Mouse (Mus musculus) heart, postnatal 36 days (tissue): ENCODE data around the gene Unkl. TPM values are rescaled to one million over a fixed set of nuclear protein-coding genes. Genes with fewer than 3 reads are reported as not detected.
"Not testable (repeated sequence)": the region's sequence is repeated elsewhere in the genome, so short reads cannot be mapped to it uniquely, and the experiment has no call there.

Source experiments
- DNase-seq, 2 experiments: peaks; one replicate each; pipeline ENCODE4 v3.0.0; 2021 to 2022
- intact Hi-C: fragments of 180-260 bp; cut with DNase I; formaldehyde crosslinking; loops from one replicate; pipeline ENCODE4 v1.15.1; 2025
- total RNA-seq, 2 experiments: library from RNA; stranded (reverse); gene quantifications; 2 replicates each; pipeline ENCODE4 v1.2.3; 2021

Unkl gene
- total RNA-seq, 2 experiments from 2014 or later, result 8.7 to 10.2 TPM

DNA sequence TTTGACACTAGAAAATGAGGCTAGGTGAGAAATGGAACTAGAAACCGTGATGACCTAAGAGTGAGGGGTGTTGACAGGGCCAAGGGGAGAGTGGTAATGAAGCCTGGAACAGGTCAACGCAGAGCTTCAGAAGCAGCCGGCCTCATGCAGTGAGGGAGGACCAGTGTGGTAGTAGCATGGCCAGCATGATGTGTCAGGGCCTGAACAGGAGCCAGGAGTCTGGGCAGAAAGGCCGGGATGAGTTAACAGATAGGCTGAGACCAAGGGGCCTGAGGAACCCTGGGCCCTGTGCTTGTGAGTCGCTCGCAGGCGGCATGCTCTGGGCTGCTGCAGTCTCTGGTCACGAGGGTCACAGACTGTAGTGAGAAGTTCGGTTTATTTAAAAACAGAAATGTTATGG, 30.8 kb downstream of the Unkl start:
- intact Hi-C loops, result no loop called here

GRCm38 (mm10) chr17:25219492-25220295, 31.5 kb downstream of the Unkl start:
- no peak for DNase-seq
- intact Hi-C loops, result no loop called here

More for the DNA sequence above, 30.8 kb downstream of the Unkl start:
- DNase-seq, result no peak

DNA sequence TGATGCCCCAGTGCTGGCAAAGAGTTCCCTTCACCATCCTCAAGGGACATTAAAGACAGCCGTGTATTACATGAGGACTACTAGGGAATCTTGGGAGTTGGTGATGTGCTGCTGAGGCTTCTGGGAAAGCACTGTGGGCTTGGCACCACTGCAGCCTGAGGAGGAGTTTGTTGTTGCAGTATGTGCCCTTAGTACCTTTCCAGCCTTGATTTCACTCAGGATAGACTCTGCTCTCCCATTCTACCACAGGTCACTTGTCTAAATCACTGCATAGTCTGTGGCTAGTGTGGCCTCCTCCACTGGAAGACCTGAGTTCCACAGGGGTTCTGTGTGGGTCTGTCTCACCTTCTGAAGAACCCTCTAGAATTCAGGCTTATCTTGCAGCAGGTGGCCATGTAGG, 32.5 kb downstream of the Unkl start:
- intact Hi-C loops, result no loop called here
- no peak for DNase-seq

DNA sequence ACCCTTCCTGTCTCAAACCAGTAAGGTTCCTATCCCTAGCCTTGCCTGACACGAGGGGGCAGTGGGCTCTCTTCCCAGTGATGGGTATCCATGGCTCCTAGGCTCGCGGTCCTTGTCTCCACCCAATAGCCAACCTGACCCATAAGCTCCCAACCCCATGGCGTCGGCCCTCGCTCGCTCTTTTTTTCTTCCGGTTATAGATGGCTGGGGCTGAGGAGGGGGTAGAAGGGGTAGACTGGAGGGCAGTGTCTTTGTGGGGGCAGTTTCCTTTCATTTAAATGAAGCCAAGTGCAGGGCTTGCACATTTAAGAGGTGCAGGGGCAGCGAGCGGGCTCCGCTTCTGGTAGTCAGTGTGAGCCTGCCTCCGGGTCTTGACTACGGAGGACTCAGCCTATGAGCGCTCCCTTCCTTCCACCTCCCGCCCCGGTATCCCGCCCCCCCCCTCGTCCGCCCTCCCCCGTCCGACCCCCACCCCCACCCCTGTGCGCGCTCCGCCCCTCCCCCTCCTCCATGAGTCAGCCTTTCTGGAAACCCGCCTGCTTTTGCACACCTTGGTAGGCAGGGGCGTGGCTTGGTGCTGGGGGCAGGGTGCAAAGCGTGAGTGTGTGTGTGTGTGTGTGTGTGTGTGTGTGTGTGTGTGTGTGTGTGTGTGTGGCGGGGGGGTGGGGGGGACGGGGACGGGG, 33.8 kb downstream of the Unkl start:
- DNase-seq, result peak; percentile 22 to 32
- intact Hi-C loops, result no loop called here

DNA sequence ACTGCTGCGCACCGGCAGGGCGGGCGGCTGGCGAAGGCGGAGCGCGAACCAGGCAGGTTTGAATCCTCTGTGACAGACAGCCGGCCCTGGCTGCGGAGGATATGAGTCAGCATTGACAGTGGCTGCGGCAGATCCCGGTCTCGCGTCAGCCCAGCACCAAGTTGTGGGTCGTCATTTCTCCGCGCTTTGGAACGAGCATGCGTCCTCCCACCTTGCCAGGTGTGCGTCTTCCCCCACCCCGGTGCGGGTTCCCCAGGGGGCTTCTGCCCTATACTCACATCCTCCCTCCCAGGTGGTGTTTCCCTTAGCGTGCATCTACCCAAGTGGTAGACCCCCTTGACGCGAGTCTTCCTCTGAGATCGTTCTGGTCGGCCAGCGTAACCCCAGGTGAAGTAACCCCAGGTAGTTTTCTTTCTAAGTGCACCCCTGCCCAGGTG, 34.3 kb downstream of the Unkl start:
- intact Hi-C loops, DNase-seq: not testable (repeated sequence)

DNA sequence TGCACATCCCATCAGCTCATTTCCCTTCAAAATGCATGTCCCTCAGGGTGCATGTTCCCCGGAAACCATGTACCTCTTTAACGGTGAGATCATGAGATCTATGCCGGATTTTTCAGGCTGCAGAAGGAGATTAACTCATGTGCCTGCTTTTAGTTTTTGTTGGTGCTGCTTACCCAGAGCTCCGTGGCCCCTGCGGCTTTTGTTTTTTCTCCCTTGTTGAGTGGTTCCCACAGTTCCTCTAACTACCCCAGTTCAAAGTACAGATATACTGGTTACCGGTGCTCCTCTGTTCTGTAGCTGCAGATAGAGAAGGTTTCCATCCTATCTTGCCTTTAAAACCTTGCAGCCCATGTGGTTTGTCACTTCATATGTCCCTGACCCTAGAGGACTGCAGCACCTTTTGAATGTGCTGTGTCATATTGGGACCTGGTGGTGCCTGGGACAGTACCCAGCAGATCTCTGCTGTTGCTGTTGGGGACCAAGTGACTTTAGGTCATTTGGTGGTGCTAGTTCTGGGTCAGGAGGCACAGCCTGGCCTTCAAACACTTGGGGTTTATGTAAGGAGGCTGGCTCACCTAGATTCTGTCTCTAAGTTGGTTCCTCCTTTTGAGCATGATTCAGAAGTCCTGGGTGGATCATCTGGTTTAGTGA, 34.9 kb downstream of the Unkl start:
- intact Hi-C loops, result no loop called here
- DNase-seq, result no peak

DNA sequence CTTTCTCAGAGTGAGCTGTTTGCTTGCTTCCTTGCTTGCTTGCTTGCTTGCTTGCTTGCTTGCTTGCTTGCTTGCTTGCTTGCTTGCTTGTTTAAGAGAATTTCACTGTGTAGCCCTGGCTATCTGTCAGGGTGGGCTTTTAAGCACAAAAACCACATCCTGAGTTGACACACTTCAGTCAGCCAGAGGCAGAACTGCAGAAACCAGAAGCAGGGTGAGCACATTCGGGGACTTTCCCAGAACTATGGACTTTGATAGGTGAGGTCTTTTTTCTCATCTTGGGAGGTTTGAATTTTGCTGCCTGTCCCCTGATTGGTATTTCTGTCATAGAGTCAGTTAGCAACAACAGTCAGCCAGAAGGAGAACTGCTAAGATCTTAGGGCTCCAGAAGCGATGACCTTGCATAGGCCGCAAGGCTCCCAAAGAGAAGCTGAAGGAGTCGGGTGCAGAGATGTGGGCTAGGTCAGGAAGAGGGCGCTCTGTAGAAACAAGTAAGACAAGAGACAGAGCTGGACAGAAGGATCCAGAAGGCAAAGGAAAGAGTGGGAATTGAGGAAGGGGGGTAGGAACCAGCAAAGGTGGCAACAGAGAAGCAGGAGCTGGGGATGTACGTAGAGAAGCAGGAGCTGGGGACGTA, 36.5 kb downstream of the Unkl start:
- DNase-seq, result no peak

GRCm38 (mm10) chr17:25225659-25226058, 37.5 kb downstream of the Unkl start:
- DNase-seq, result no peak
- intact Hi-C loops, result no loop called here

More for the DNA sequence above, 36.5 kb downstream of the Unkl start:
- intact Hi-C loops, result no loop called here

GRCm38 (mm10) chr17:25227991-25228390, 39.8 kb downstream of the Unkl start:
- intact Hi-C loops, result no loop called here
- DNase-seq, result no peak

GRCm38 (mm10) chr17:25230014-25230655, 41.9 kb downstream of the Unkl start:
- DNase-seq, intact Hi-C loops: not testable (repeated sequence)

DNA sequence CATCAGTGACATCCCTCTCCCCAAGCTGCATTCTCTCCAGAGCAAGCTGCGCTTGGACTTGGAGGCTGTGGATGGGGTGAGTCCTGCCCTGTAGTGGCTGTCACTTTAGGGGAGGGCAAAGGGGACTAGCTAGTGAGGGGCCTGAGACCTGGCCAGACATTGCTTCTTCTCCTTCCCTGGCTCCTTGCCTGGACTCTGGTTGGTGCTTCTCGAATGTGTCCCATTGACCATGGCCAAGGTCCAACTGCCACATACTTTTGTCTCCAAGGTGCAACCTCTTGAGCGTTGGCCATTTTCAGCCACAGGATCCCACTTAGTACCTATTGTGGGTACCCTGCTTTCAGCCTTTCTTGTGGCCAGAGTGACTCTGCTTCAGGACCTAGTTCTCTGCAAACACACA, 42.5 kb downstream of the Unkl start:
- DNase-seq, result no peak
- intact Hi-C loops, result no loop called here

- intact Hi-C loops, DNase-seq: not testable (repeated sequence)
These were observed 43.4 kb downstream of the Unkl start for GRCm38 (mm10) chr17:25231621-25232020.

DNA sequence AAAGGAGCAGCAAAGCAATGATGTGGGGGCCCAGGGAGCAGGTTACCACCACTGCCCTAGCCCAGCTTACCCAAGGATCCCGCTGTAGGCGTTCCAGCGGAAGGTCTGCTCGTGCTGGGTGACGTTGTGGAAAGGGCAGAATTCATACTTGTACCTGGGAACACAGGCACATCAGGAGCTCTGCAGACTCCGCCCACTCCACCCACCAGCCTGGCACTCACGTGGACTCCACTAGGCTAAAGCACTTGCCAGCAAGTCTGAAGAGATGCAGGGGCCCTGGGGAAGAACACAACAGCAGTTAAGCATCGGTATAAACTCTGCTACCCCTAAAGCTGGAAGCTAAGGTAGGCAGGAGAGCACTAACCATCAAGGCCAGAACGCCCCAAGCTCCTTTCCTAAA, 47.4 kb downstream of the Unkl start:
- intact Hi-C loops, result no loop called here
- no peak for DNase-seq

- peak; percentile 82 to 84 for DNase-seq
- intact Hi-C loops, result no loop called here
These were observed 51.8 kb downstream of the Unkl start, which contains the start of the genes Gnptg and Tsr3 for GRCm38 (mm10) chr17:25239695-25240636. Gene Gnptg, minus strand, starts transcription at chr17:25240124. Gene Tsr3, plus strand, starts transcription at chr17:25240170.

DNA sequence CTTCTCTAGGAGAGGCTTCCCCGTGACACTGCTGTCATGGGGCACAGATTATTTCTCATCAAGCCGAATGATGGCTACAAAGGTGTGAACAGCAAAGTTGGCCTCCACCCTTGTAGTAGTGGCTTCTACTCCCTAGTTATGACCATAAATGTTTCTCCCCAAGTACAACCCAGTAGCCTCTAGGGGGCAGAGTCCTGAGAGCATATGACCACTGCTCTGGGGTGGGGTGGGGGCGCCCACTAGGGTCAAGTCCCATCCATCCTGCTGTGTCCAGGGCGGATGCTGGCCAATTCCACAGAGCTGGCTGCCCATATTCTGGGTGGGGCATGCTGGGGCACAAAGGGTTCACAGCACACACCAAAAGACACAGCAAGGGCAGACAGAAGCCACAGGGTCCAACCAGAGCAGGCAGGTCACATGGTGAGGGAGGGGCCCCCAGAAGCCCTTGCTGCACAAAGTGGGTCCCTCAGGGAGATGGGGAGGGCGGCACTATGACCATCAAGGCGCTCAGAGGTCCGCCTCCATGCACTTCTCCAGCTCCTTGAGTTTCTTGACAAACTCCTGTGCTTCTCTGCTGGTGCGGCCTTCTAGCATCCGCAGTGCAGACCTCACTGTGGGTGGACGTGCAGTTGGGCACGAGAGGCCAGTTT, 55.1 kb downstream of the Unkl start:
- intact Hi-C loops, result no loop called here
- no peak for DNase-seq

GRCm38 (mm10) chr17:25244239-25244638, 56.0 kb downstream of the Unkl start:
- intact Hi-C loops, result no loop called here
- no peak for DNase-seq

DNA sequence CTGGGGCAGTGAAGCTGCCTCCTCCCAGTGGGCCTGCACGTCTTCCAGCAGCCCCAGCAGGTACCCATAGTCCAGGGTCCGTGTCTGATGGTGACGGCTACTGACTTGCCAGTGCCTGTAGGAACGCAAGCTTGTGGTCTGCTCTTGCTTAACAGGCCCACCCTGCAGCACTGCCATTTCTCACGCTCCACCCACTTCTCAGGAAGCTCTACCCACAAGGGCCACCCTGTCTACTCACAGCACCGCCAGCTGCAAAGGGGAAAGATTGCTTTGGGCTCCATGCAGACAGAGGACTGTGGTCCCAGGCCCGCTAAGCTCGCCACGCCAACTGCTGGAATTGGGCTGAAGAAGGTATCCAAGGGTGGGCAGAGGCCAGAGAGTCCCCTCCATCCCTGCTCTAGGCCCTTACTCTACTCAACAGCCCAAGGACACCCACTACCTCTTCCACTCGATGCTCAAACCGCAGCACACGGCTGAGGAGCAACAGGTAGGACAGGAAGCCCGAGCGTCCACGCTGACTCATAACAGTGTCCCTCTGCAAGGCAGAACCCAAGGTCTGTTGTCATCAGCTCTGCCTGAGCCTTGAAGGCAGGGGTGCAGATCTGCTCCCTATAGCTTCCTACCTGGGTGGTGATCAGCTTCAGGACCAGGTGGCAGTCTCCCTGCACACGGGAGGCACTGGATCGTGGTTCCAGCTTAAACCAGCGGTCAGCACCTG, 60.0 kb downstream of the Unkl start:
- no peak for DNase-seq
- intact Hi-C loops, result no loop called here

GRCm38 (mm10) chr17:25250181-25250835, 62.1 kb downstream of the Unkl start:
- DNase-seq, result no peak
- intact Hi-C loops, result no loop called here
